Mouse (Mus musculus): ENCODE data around the gene Ipcef1. TPM values are rescaled to one million over a fixed set of nuclear protein-coding genes. Genes with fewer than 3 reads are reported as not detected.

Gene Ipcef1
- total RNA-seq (2012; rRNA removed) (1.7 and 3.0 TPM in 2 replicates), total RNA-seq (2014; rRNA removed) (6.8 and 9.1 TPM in 2 replicates), polyA plus RNA-seq (2012; ENCODE audit: insufficient read length, low read depth) (4.1 and 5.0 TPM in 2 replicates)

- H3K9me3 ChIP-seq (replicated peaks; ENCODE audit: low read length): peaks cover 5% of the 10 kb centered on the region
- no peak within 1 kb of the TSS for H3K9ac ChIP-seq (ENCODE audit: insufficient read depth, low read depth)
- no peak within 1 kb of the TSS for H3K4me2 ChIP-seq (ENCODE audit: insufficient read depth, low read depth, poor library complexity, severe bottlenecking)
- peaks cover 0 to 43% of the 10 kb centered on the region in 2 experiments; a peak in 2 of 4 replicates for H3K4me1 ChIP-seq (ENCODE audit: control insufficient read depth in 1 of 2, insufficient read depth in 2 of 2)
- H3K27ac ChIP-seq (ENCODE audit: insufficient read depth, low read depth): no peak within 1 kb of the TSS
- in situ Hi-C loops (cut with MboI; ENCODE audit: low pct_ligation_motif_present, low pct_unique_long_range_greater_than_20kb, low sequenced_read_pairs): loop anchor here (25.0 kb wide), 1 partner anchor 1240 kb away; the partner anchor contains the start of genes Fbxo5 and Mtrf1l
- no peak for DNase-seq (ENCODE audit: extremely low read depth)
- H3K27me3 ChIP-seq (replicated peaks): no peaks in the 10 kb centered on the region
- TF ChIP-seq MAFK (IDR thresholded peaks at IDR 0.05; ENCODE audit: insufficient replicate concordance, low read length): no peak
- no peak for TF ChIP-seq CTCF (conservative IDR thresholded peaks at IDR 0.05 in 1 of 2, IDR thresholded peaks at IDR 0.05 in 1 of 2; ENCODE audit: low read depth in 2 of 2, low read length in 2 of 2)
- TF ChIP-seq NELFE (IDR thresholded peaks at IDR 0.05; ENCODE audit: low read depth, low read length): no peak
- TF ChIP-seq RCOR1 (conservative IDR thresholded peaks at IDR 0.05; ENCODE audit: low read depth, low read length): no peak
- no peak for TF ChIP-seq ZMIZ1 (IDR thresholded peaks at IDR 0.05; ENCODE audit: low read depth, low read length)
- TF ChIP-seq BHLHE40 (IDR thresholded peaks at IDR 0.05; ENCODE audit: low read depth, low read length): no peak
- no peak for TF ChIP-seq ETS1 (conservative IDR thresholded peaks at IDR 0.05; ENCODE audit: low read depth, low read length)
- TF ChIP-seq POLR2A (IDR thresholded peaks at IDR 0.05; ENCODE audit: low read depth, low read length): no peak
- TF ChIP-seq USF2 (conservative IDR thresholded peaks at IDR 0.05; ENCODE audit: low read depth, low read length): no peak
- no peak for TF ChIP-seq ZC3H11A (IDR thresholded peaks at IDR 0.05; ENCODE audit: low read depth, low read length)
- TF ChIP-seq MEF2A (IDR thresholded peaks at IDR 0.05; ENCODE audit: borderline replicate concordance, low read depth, low read length): no peak
- no peak for TF ChIP-seq TBP (conservative IDR thresholded peaks at IDR 0.05; ENCODE audit: low read depth, low read length)
- TF ChIP-seq MAX (IDR thresholded peaks at IDR 0.05; ENCODE audit: low read length): no peak
- TF ChIP-seq EP300 (IDR thresholded peaks at IDR 0.05; ENCODE audit: low read length): no peak
- TF ChIP-seq ZNF384 (IDR thresholded peaks at IDR 0.05; ENCODE audit: low read depth, low read length): no peak
- no peak within 1 kb of the TSS for H3K4me3 ChIP-seq (replicated peaks in 1 of 3; ENCODE audit: low read depth in 2 of 3, low read length in 2 of 3, poor library complexity in 1 of 3)
- H3K79me2 ChIP-seq (replicated peaks; ENCODE audit: control insufficient read depth, extremely low read depth, insufficient read depth, poor library complexity, severe bottlenecking): no peaks in the 10 kb centered on the region
- dilution Hi-C loops (cut with MboI; ENCODE audit: extremely low pct_ligation_motif_present, extremely low pct_unique_long_range_greater_than_20kb, low sequenced_read_pairs): no loop called here
- H3K36me3 ChIP-seq (replicated peaks in 1 of 2; ENCODE audit: control insufficient read depth in 1 of 2, insufficient read depth in 1 of 2, low read length in 1 of 2): no peaks in the 10 kb centered on the region
Measured at GRCm38 (mm10) chr10:7052315-7053017, at the start of gene Ipcef1. Gene Ipcef1 (minus strand): TSS chr10:7052478.

GRCm38 (mm10) chr10:7077971-7078370 lies 25.7 kb upstream of the Ipcef1 start:
- in situ Hi-C loops (cut with MboI; ENCODE audit: low pct_ligation_motif_present, low pct_unique_long_range_greater_than_20kb, low sequenced_read_pairs): loop anchor here (5.0 kb wide), 1 partner anchor 191 kb away; no protein-coding TSS in a partner anchor
- Histone ChIP-seq H3K4me2 (ENCODE audit: insufficient read depth, low read depth, poor library complexity, severe bottlenecking) (no peak overlapping the region), H3K9ac (ENCODE audit: insufficient read depth, low read depth) (no peak overlapping the region), H3K27me3 (replicated peaks) (no peaks in the 10 kb centered on the region), H3K36me3 (replicated peaks in 1 of 2; ENCODE audit: control insufficient read depth in 1 of 2, insufficient read depth in 1 of 2, low read length in 1 of 2) (no peaks in the 10 kb centered on the region), H3K79me2 (replicated peaks; ENCODE audit: control insufficient read depth, extremely low read depth, insufficient read depth, poor library complexity, severe bottlenecking) (no peaks in the 10 kb centered on the region), H3K4me3 (replicated peaks in 1 of 3; ENCODE audit: low read depth in 2 of 3, low read length in 2 of 3, poor library complexity in 1 of 3) (no peak overlapping the region), H3K9me3 (replicated peaks; ENCODE audit: low read length) (peaks cover 6% of the 10 kb centered on the region), H3K4me1 (ENCODE audit: control insufficient read depth in 1 of 2, insufficient read depth in 2 of 2) (peaks cover 3 to 19% of the 10 kb centered on the region in 2 experiments; a peak in 3 of 4 replicates), H3K27ac (ENCODE audit: insufficient read depth, low read depth) (no peak overlapping the region)
- dilution Hi-C loops (cut with MboI; ENCODE audit: extremely low pct_ligation_motif_present, extremely low pct_unique_long_range_greater_than_20kb, low sequenced_read_pairs): no loop called here
- TF ChIP-seq GABPA (IDR thresholded peaks at IDR 0.05; ENCODE audit: insufficient replicate concordance, low read depth, low read length) (no peak), ETS1 (conservative IDR thresholded peaks at IDR 0.05; ENCODE audit: low read depth, low read length) (no peak), MAFK (IDR thresholded peaks at IDR 0.05; ENCODE audit: insufficient replicate concordance, low read length) (no peak), NELFE (IDR thresholded peaks at IDR 0.05; ENCODE audit: low read depth, low read length) (no peak), POLR2AphosphoS2 (IDR thresholded peaks at IDR 0.05; ENCODE audit: low read depth, low read length) (no peak), USF1 (IDR thresholded peaks at IDR 0.05; ENCODE audit: low read depth, low read length) (no peak), TBP (conservative IDR thresholded peaks at IDR 0.05; ENCODE audit: low read depth, low read length) (no peak), JUND (conservative IDR thresholded peaks at IDR 0.05; ENCODE audit: low read depth, low read length) (no peak), MXI1 (IDR thresholded peaks at IDR 0.05; ENCODE audit: low read depth, low read length) (no peak), KAT2A (IDR thresholded peaks at IDR 0.05; ENCODE audit: insufficient replicate concordance, low read length) (no peak), POLR2A (IDR thresholded peaks at IDR 0.05; ENCODE audit: low read depth, low read length) (no peak), MEF2A (IDR thresholded peaks at IDR 0.05; ENCODE audit: borderline replicate concordance, low read depth, low read length) (no peak), BHLHE40 (IDR thresholded peaks at IDR 0.05; ENCODE audit: low read depth, low read length) (no peak), MYC (IDR thresholded peaks at IDR 0.05; ENCODE audit: low read depth, low read length) (no peak), TCF12 (IDR thresholded peaks at IDR 0.05; ENCODE audit: low read depth, low read length) (no peak)
- DNase-seq (ENCODE audit: extremely low read depth): no peak

All from CH12.LX (cell line).